Mouse (Mus musculus) intestine, embryonic 14.5 days (tissue): Measurements from ENCODE around the gene Uap1. TPM values are rescaled to one million over a fixed set of nuclear protein-coding genes. Genes with fewer than 3 reads are reported as not detected.
"Not testable (repeated sequence)": the region's sequence is repeated elsewhere in the genome, so short reads cannot be mapped to it uniquely, and the experiment has no call there.

Experiments used
- ATAC-seq: fragments of 200-750 bp; cut with Nextera tagmentation; replicated peaks from 2 replicates; pipeline ENCODE4 v1.8.0; 2017; ENCODE audit warnings: low read depth, moderate number of reproducible peaks, moderate TSS enrichment, moderate library complexity; ENCODE audit not compliant: low FRiP score, low TSS enrichment
- DNase-seq: peaks from one replicate; pipeline ENCODE4 v3.0.0-alpha.2; 2018; ENCODE audit warnings: low spot score
- H3K27ac ChIP-seq: fragments of 300-500 bp; sonication (generic); 2 replicates; pipeline ENCODE4 v1.5.1; 2014; ENCODE audit warnings: low read depth, mild to moderate bottlenecking, control low read depth
- H3K27me3 ChIP-seq: fragments of 300-500 bp; sonication (generic); replicated peaks from 2 replicates; pipeline ENCODE4 v1.6.1; 2014; ENCODE audit warnings: low read length, control low read depth; ENCODE audit not compliant: control insufficient read depth, insufficient read depth
- H3K36me3 ChIP-seq: fragments of 300-500 bp; sonication (generic); 2 replicates; pipeline ENCODE4 v1.6.1; 2014; ENCODE audit warnings: low read length, control low read depth; ENCODE audit not compliant: control insufficient read depth, insufficient read depth
- H3K4me1 ChIP-seq: fragments of 300-500 bp; sonication (generic); replicated peaks from 2 replicates; pipeline ENCODE4 v1.6.1; 2014; ENCODE audit warnings: low read length, control low read depth, mixed read lengths; ENCODE audit not compliant: control insufficient read depth, insufficient read depth
- H3K4me2 ChIP-seq: fragments of 300-500 bp; sonication (generic); 2 replicates; pipeline ENCODE4 v1.6.1; 2014; ENCODE audit warnings: low read length
- H3K4me3 ChIP-seq: fragments of 300-500 bp; sonication (generic); 2 replicates; pipeline ENCODE4 v1.5.1; 2014; ENCODE audit warnings: low read depth, low read length, control low read depth, mixed read lengths
- H3K9ac ChIP-seq: fragments of 300-500 bp; sonication (generic); 2 replicates; pipeline ENCODE4 v1.6.1; 2014; ENCODE audit warnings: mild to moderate bottlenecking, low read length
- H3K9me3 ChIP-seq: fragments of 300-500 bp; sonication (generic); 2 replicates; pipeline ENCODE4 v1.6.1; 2016; ENCODE audit warnings: low read length, control low read depth; ENCODE audit not compliant: control insufficient read depth
- WGBS: fragments of 180-500 bp; shearing (Covaris S2); extraction: QIAGEN DNeasy Blood & Tissue Kit; methylation state at CpG from one replicate; pipeline ENCODE4 v1.1.7; 2014; 5-methylcytosine and 5-hydroxymethylcytosine counted together
- polyA plus RNA-seq: library from polyadenylated mRNA; unstranded; fragments of >200 nt; fragmentation: Nextera tagmentation; extraction: Ambion mirVana; gene quantifications from 2 replicates; pipeline ENCODE4 v1.2.1, GENCODE M21; 2014

Gene Uap1
- polyA plus RNA-seq, 1 experiment from 2014 or later = 49.0 TPM

DNA sequence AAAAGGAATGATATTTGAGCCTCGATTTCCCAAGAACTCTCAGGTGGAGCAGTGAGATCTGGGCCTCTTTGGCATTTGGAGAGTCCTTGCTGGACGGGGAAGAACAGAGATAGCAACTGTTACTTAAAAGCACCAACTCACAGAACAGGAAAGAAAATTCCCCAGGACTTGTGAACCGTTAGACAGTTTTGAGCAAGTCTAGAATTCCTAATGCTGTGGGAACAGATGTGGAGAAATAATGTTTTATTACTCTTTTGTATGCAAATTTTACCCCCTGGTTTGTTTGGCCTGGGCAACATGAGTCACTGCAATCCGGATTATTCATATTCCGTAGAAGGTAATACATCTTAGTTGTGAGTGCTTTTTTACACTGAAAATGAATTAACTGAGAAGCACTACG is 61.1 kb downstream of the Uap1 start:
- Histone ChIP-seq H3K9ac (no peak overlapping the region), H3K4me3 (no peak overlapping the region), H3K4me2 (no peak overlapping the region), H3K9me3 (no peaks in the 10 kb centered on the region), H3K36me3 (no peaks in the 10 kb centered on the region), H3K4me1 (peaks cover 3% of the 10 kb centered on the region), H3K27ac (no peak overlapping the region), H3K27me3 (no peaks in the 10 kb centered on the region)
- no peak for DNase-seq
- 81% methylated on average over 6 of the region's 6 CpGs for WGBS
- ATAC-seq = no peak

- H3K9ac ChIP-seq = no peak overlapping the region
- ATAC-seq (no peak), DNase-seq (no peak)
- H3K4me3 ChIP-seq = no peak overlapping the region
- H3K36me3 ChIP-seq = no peaks in the 10 kb centered on the region
- H3K27ac ChIP-seq = no peak overlapping the region
- 88% methylated on average over 10 of the region's 10 CpGs for WGBS
- H3K9me3 ChIP-seq = no peaks in the 10 kb centered on the region
- no peaks in the 10 kb centered on the region for H3K27me3 ChIP-seq
- peaks cover 7% of the 10 kb centered on the region for H3K4me1 ChIP-seq
- no peak overlapping the region for H3K4me2 ChIP-seq
Measured at GRCm38 (mm10) chr1:170112261-170112660, 62.5 kb downstream of the Uap1 start.

- 82% methylated on average over 16 of the region's 16 CpGs for WGBS
- H3K9ac ChIP-seq = no peak overlapping the region
- no peak for DNase-seq
- H3K27me3 ChIP-seq = no peaks in the 10 kb centered on the region
- no peak overlapping the region for H3K4me3 ChIP-seq
- no peak for ATAC-seq
- H3K36me3 ChIP-seq = no peaks in the 10 kb centered on the region
- H3K4me1 ChIP-seq = peaks cover 7% of the 10 kb centered on the region
- H3K27ac ChIP-seq = peak overlapping the region; percentile 91
- no peaks in the 10 kb centered on the region for H3K9me3 ChIP-seq
- peak overlapping the region; percentile 58 for H3K4me2 ChIP-seq
Measured at GRCm38 (mm10) chr1:170111651-170112226, 63.0 kb downstream of the Uap1 start.

- Histone ChIP-seq H3K4me3 (peak within 1 kb of the TSS; percentile 40), H3K27ac (peak within 1 kb of the TSS; percentile 91), H3K9ac (peak within 1 kb of the TSS; percentile 57), H3K9me3 (no peaks in the 10 kb centered on the region), H3K4me1 (peaks cover 7% of the 10 kb centered on the region), H3K27me3 (no peaks in the 10 kb centered on the region), H3K4me2 (peak within 1 kb of the TSS; percentile 58), H3K36me3 (no peaks in the 10 kb centered on the region)
- DNase-seq (peak; percentile 78), ATAC-seq (peak; percentile 65; the same call in 1 of the 2 replicates)
- WGBS = 36% methylated on average over 17 of the region's 17 CpGs
Measured at GRCm38 (mm10) chr1:170110516-170111332, 64.0 kb downstream of the Uap1 start, which contains the start of gene Ddr2. TSS of gene Ddr2 (minus strand) at chr1:170110762.

GRCm38 (mm10) chr1:170109776-170110515 is 64.8 kb downstream of the Uap1 start:
- Histone ChIP-seq H3K27me3 (no peaks in the 10 kb centered on the region), H3K9me3 (no peaks in the 10 kb centered on the region), H3K4me3 (peak overlapping the region; percentile 40), H3K36me3 (no peaks in the 10 kb centered on the region), H3K9ac (peak overlapping the region; percentile 57), H3K4me1 (peaks cover 7% of the 10 kb centered on the region), H3K4me2 (peak overlapping the region; percentile 58), H3K27ac (peak overlapping the region; percentile 91)
- WGBS = 50% methylated on average over 19 of the region's 19 CpGs
- DNase-seq = peak; percentile 76
- ATAC-seq = peak; percentile 57

- WGBS = 89% methylated on average over 6 of the region's 6 CpGs
- H3K9me3 ChIP-seq, H3K36me3 ChIP-seq, H3K9ac ChIP-seq, H3K4me2 ChIP-seq, ATAC-seq, DNase-seq, H3K4me3 ChIP-seq, H3K27ac ChIP-seq, H3K27me3 ChIP-seq, H3K4me1 ChIP-seq: not testable (repeated sequence)
Measured at GRCm38 (mm10) chr1:170102814-170103213, 71.9 kb downstream of the Uap1 start.

Other genes starting within 250 kb of the Uap1 start
- gene Ccdc190, start 246.3 kb downstream of the Uap1 start, polyA plus RNA-seq = not detected in 2 replicates
- gene Hsd17b7, start 205.7 kb downstream of the Uap1 start, polyA plus RNA-seq = 20.0 and 21.6 TPM in 2 replicates
- 41.1 and 46.7 TPM in 2 replicates for gene Ddr2, start 64.2 kb downstream of the Uap1 start, polyA plus RNA-seq
- 11.3 and 11.9 TPM in 2 replicates for gene Uhmk1, start 40.4 kb upstream of the Uap1 start, polyA plus RNA-seq
- gene Sh2d1b2, start 57.8 kb upstream of the Uap1 start, polyA plus RNA-seq = not detected in 2 replicates
- 0.11 and 0.18 TPM in 2 replicates for gene Sh2d1b1, start 102.4 kb upstream of the Uap1 start, polyA plus RNA-seq
- 4.3 and 4.4 TPM in 2 replicates for gene Gm7694, start 131.4 kb upstream of the Uap1 start, polyA plus RNA-seq
- 2.0 and 2.7 TPM in 2 replicates for gene Spata46, start 133.8 kb upstream of the Uap1 start, polyA plus RNA-seq